Mouse (Mus musculus) cerebellum, adult 2 months (tissue): ENCODE data around the gene Ttf1. TPM values are rescaled to one million over a fixed set of nuclear protein-coding genes. Genes with fewer than 3 reads are reported as not detected.
"Not testable (repeated sequence)": the region's sequence is repeated elsewhere in the genome, so short reads cannot be mapped to it uniquely, and the experiment has no call there.

Source experiments
- DNase-seq, 2 experiments: peaks; one replicate each; pipeline ENCODE4 v3.0.0; 2021
- H3K27ac ChIP-seq: fragments of 200-500 bp; 2 replicates; pipeline ENCODE4 v1.5.1; 2012; ENCODE audit warnings: low read length, control low read depth, inconsistent platforms; ENCODE audit not compliant: insufficient read depth
- H3K27me3 ChIP-seq: fragments of 200-500 bp; 2 replicates; pipeline ENCODE4 v1.6.1; 2012; ENCODE audit warnings: inconsistent platforms, mild to moderate bottlenecking, low read length, moderate library complexity; ENCODE audit not compliant: control insufficient read depth, insufficient read depth
- H3K4me1 ChIP-seq: fragments of 200-500 bp; 2 replicates; pipeline ENCODE4 v1.6.1; 2011; ENCODE audit warnings: low read length; ENCODE audit not compliant: control insufficient read depth, insufficient read depth
- H3K4me3 ChIP-seq: fragments of 200-500 bp; replicated peaks from 2 replicates; pipeline ENCODE3; 2011; ENCODE audit warnings: mild to moderate bottlenecking, low read depth, low read length, control low read depth; ENCODE audit not compliant: insufficient read depth
- CTCF ChIP-seq: fragments of 200-500 bp; IDR thresholded peaks from 2 replicates; pipeline ENCODE4 v1.5.1; 2011; ENCODE audit warnings: low read depth, mild to moderate bottlenecking, control low read depth, low read length, moderate library complexity, borderline replicate concordance; ENCODE audit not compliant: insufficient read depth
- POLR2A ChIP-seq: fragments of 200-500 bp; IDR thresholded peaks from 2 replicates; pipeline ENCODE4 v1.6.1; 2011; ENCODE audit warnings: low read length, control low read depth, borderline replicate concordance; ENCODE audit not compliant: insufficient read depth
- WGBS: fragments of 180-500 bp; shearing (Covaris S2); methylation state at CpG from one replicate; pipeline ENCODE4 v1.1.7; 2018; 5-methylcytosine and 5-hydroxymethylcytosine counted together
- polyA plus RNA-seq: library from polyadenylated mRNA; depleted of rRNA; stranded (reverse); fragments of >200 nt; gene quantifications from 2 replicates; pipeline ENCODE4 v1.2.3, GENCODE M21; 2012

The Ttf1 gene
- polyA plus RNA-seq, 1 experiment = 16.1 TPM

GRCm38 (mm10) chr2:29074676-29075075 is 14.6 kb downstream of the Ttf1 start:
- WGBS = 94% methylated on average over 7 of the region's 7 CpGs
- Histone ChIP-seq H3K27ac (no peak overlapping the region), H3K4me1 (no peaks in the 10 kb centered on the region), H3K4me3 (no peak overlapping the region), H3K27me3 (no peaks in the 10 kb centered on the region)
- TF ChIP-seq CTCF (no peak), POLR2A (no peak)
- no peak for DNase-seq

- H3K27ac ChIP-seq = no peak overlapping the region
- DNase-seq = no peak
- H3K27me3 ChIP-seq = no peaks in the 10 kb centered on the region
- 80% methylated on average over 11 of the region's 11 CpGs for WGBS
- no peak overlapping the region for H3K4me3 ChIP-seq
- TF ChIP-seq POLR2A (no peak), CTCF (no peak)
- no peaks in the 10 kb centered on the region for H3K4me1 ChIP-seq
Measured at GRCm38 (mm10) chr2:29075331-29076070, 15.4 kb downstream of the Ttf1 start.

GRCm38 (mm10) chr2:29076226-29076625 is 16.2 kb downstream of the Ttf1 start:
- no peak for TF ChIP-seq CTCF
- Histone ChIP-seq H3K27me3 (no peaks in the 10 kb centered on the region), H3K27ac (no peak overlapping the region), H3K4me3 (no peak overlapping the region), H3K4me1 (no peaks in the 10 kb centered on the region)
- WGBS = 87% methylated on average over 2 of the region's 2 CpGs
- no peak for DNase-seq

- 28% methylated on average over 3 of the region's 3 CpGs for WGBS
- H3K27me3 ChIP-seq = no peaks in the 10 kb centered on the region
- H3K27ac ChIP-seq = no peak overlapping the region
- DNase-seq = peak in 1 of 2 experiments; percentile 8
- no peak overlapping the region for H3K4me3 ChIP-seq
- no peak for TF ChIP-seq CTCF
- no peak for TF ChIP-seq POLR2A
- no peaks in the 10 kb centered on the region for H3K4me1 ChIP-seq
Measured at GRCm38 (mm10) chr2:29081965-29082364, 21.9 kb downstream of the Ttf1 start.

- no peak for TF ChIP-seq POLR2A
- no peak for TF ChIP-seq CTCF
- 95% methylated on average over 7 of the region's 7 CpGs for WGBS
- Histone ChIP-seq H3K4me1 (no peaks in the 10 kb centered on the region), H3K4me3 (no peak overlapping the region), H3K27me3 (no peaks in the 10 kb centered on the region), H3K27ac (no peak overlapping the region)
- no peak for DNase-seq
Measured at GRCm38 (mm10) chr2:29086026-29086425, 26.0 kb downstream of the Ttf1 start.

GRCm38 (mm10) chr2:29089276-29089675 is 29.2 kb downstream of the Ttf1 start:
- not testable (repeated sequence) for H3K4me1 ChIP-seq, H3K27me3 ChIP-seq, DNase-seq, H3K27ac ChIP-seq, H3K4me3 ChIP-seq
- WGBS = 74% methylated on average over 6 of the region's 6 CpGs

GRCm38 (mm10) chr2:29095674-29096073 is 35.6 kb downstream of the Ttf1 start:
- TF ChIP-seq CTCF (no peak), POLR2A (no peak)
- Histone ChIP-seq H3K4me3 (no peak overlapping the region), H3K27ac (no peak overlapping the region), H3K4me1 (no peaks in the 10 kb centered on the region), H3K27me3 (no peaks in the 10 kb centered on the region)
- 87% methylated on average over 8 of the region's 8 CpGs for WGBS
- DNase-seq = no peak

- H3K27me3 ChIP-seq = no peaks in the 10 kb centered on the region
- 47% methylated on average over 4 of the region's 4 CpGs for WGBS
- H3K4me3 ChIP-seq = no peak overlapping the region
- H3K4me1 ChIP-seq = no peaks in the 10 kb centered on the region
- H3K27ac ChIP-seq = no peak overlapping the region
- no peak for TF ChIP-seq POLR2A
- no peak for TF ChIP-seq CTCF
- no peak for DNase-seq
Measured at GRCm38 (mm10) chr2:29096751-29097150, 36.7 kb downstream of the Ttf1 start.
